Mouse (Mus musculus): Measurements from ENCODE around the gene Tmem210.

DNA sequence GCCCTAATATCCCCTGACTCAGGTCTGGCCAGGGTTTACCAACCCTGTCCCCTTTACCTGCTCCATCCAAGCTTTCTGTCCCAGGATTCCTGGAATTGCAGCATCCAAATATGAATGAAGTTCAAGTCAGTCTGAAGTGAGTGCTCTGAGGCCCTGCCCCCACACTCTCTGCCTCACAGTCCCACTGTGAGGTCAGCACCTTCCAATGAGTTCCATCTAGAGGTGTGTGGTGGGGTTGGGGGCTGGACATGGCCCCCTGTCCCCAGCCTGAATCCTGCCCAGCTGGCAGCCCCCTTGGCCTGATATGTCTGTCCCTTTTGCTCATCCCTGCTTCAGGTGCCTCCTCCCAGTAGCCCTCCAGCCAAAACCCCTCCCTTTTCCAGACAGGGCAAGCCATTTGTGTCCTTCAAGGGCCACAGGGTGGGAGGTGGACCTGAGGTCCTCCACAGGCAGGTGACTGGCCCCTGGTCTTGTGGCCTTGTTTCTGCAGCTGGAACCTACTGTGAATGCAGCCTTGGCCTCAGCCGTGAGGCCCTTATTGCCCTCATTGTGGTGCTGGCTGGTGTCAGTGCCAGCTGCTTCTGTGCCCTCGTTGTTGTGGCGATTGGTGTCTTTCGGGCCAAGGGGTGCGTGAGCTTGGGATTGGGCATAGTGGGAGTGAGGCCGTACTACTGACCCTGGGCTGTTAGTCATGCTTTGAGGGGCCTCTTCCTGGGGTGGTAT is at the start of gene Tmem210:
- TF ChIP-seq CTCF (IDR thresholded peaks at IDR 0.05; ENCODE audit: borderline replicate concordance, insufficient read depth, low read depth, low read length) (no peak), POLR2A (IDR thresholded peaks at IDR 0.05; ENCODE audit: borderline replicate concordance, insufficient read depth, low read length) (peak; percentile 12; the same call in 1 of the 2 replicates)
